Mouse (Mus musculus) ES-E14 (cell line): ENCODE results near the gene Gm9913. TPM values are rescaled to one million over a fixed set of nuclear protein-coding genes. Genes with fewer than 3 reads are reported as not detected.

Experiments used
- DNase-seq: peaks from one replicate; pipeline ENCODE4 v3.0.0-alpha.2; 2013; ENCODE audit warnings: low read depth, low spot score
- H3K27ac ChIP-seq: 2 replicates; pipeline ENCODE4 v1.5.1; 2012; ENCODE audit warnings: low read depth, mild to moderate bottlenecking, low read length, moderate library complexity, mixed read lengths; ENCODE audit not compliant: poor library complexity, insufficient read depth, severe bottlenecking
- H3K36me3 ChIP-seq: 2 replicates; pipeline ENCODE4 v1.6.1; 2012; ENCODE audit warnings: mild to moderate bottlenecking, low read length, moderate library complexity, mixed read lengths; ENCODE audit not compliant: control insufficient read depth, poor library complexity, insufficient read depth, severe bottlenecking
- H3K4me1 ChIP-seq, 2 experiments: fragments of 150-350 bp in 1 of 2; sonication (generic) in 1 of 2; 2 replicates each; pipeline ENCODE4 v1.6.1; 2012; ENCODE audit warnings: low read length in 2 of 2, mild to moderate bottlenecking in 1 of 2, mixed read lengths in 1 of 2; ENCODE audit not compliant: control insufficient read depth in 2 of 2, insufficient read depth in 2 of 2, poor library complexity in 1 of 2
- H3K4me3 ChIP-seq, 2 experiments: fragments of 150-350 bp in 1 of 2; sonication (generic) in 1 of 2; 2 replicates each; pipeline ENCODE4 v1.5.1; 2012; ENCODE audit warnings: low read length in 2 of 2, low read depth in 1 of 2, mild to moderate bottlenecking in 1 of 2, mixed read lengths in 1 of 2; ENCODE audit not compliant: insufficient read depth in 1 of 2, poor library complexity in 1 of 2, severe bottlenecking in 1 of 2
- H3K9ac ChIP-seq: 2 replicates; pipeline ENCODE4 v1.6.1; 2012; ENCODE audit warnings: low read depth, mild to moderate bottlenecking, low read length, mixed read lengths; ENCODE audit not compliant: poor library complexity, insufficient read depth, severe bottlenecking
- H3K9me3 ChIP-seq: fragments of 150-350 bp; sonication (generic); 2 replicates; pipeline ENCODE4 v1.6.1; 2012; ENCODE audit warnings: low read depth, mild to moderate bottlenecking, low read length; ENCODE audit not compliant: control insufficient read depth, insufficient read depth
- CHD2 ChIP-seq: IDR thresholded peaks from 2 replicates; pipeline ENCODE4 v1.6.1; 2014; ENCODE audit warnings: mild to moderate bottlenecking, low read depth, low read length, inconsistent platforms
- HCFC1 ChIP-seq: IDR thresholded peaks from 2 replicates; pipeline ENCODE4 v1.6.1; 2012; ENCODE audit warnings: low read length, inconsistent platforms, borderline replicate concordance; ENCODE audit not compliant: insufficient read depth
- MAFK ChIP-seq: IDR thresholded peaks from 2 replicates; pipeline ENCODE4 v1.6.1; 2014; ENCODE audit warnings: mild to moderate bottlenecking, low read depth, low read length, inconsistent platforms; ENCODE audit not compliant: insufficient read depth
- ZC3H11A ChIP-seq: IDR thresholded peaks from 2 replicates; pipeline ENCODE4 v1.6.1; 2012; ENCODE audit warnings: low read depth, mild to moderate bottlenecking, inconsistent platforms, low read length, borderline replicate concordance
- ZNF384 ChIP-seq: IDR thresholded peaks from 2 replicates; pipeline ENCODE4 v1.6.1; 2012; ENCODE audit warnings: low read depth, low read length, inconsistent platforms
- in situ Hi-C, 2 experiments: fragments of 600-800 bp; cut with MboI; formaldehyde crosslinking; loops; one replicate each; pipeline ENCODE4 v1.15.1; 2025; ENCODE audit warnings: low sequenced_read_pairs in 2 of 2, inconsistent platforms in 1 of 2; ENCODE audit not compliant: unreplicated experiment in 2 of 2
- total RNA-seq: library from RNA; depleted of rRNA; stranded (reverse); fragments of 300-350 nt; gene quantifications from 2 replicates; pipeline ENCODE4 v1.2.3, GENCODE M21; 2012

The Gm9913 gene
- total RNA-seq, 1 experiment, result not detected

DNA sequence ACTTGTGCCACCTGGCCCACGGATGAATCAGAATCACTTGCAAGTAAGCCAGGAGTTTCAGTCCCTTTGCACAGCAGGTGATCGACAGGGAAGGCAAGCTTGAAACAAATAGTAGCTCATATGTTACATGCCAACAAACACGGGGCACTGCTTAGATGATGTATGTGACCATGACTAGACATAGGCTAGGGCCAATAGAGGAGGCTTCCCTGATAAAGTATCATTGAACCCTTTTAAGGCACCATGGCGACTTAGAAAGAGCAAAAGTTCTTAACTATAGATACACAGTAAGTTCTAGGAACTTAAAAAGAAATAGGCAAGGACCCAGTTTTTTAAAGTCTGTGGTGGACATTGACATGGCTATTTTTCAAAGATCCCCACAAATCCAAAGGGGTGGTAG lies 3.0 kb downstream of the Gm9913 start, which contains the start of gene Fbn1:
TSS of gene Fbn1 (minus strand) at position 101 of the 400 bp plus-strand sequence.
- Histone ChIP-seq H3K9ac (peak within 1 kb of the TSS; percentile 41; the same call in 1 of the 2 replicates), H3K36me3 (no peaks in the 10 kb centered on the region), H3K27ac (no peak within 1 kb of the TSS), H3K4me3 (peak within 1 kb of the TSS; percentile 33 to 69; a peak in 2 of 4 replicates), H3K9me3 (no peaks in the 10 kb centered on the region), H3K4me1 (peaks cover 0 to 7% of the 10 kb centered on the region in 2 experiments; a peak in 1 of 4 replicates)
- no peak for TF ChIP-seq CHD2
- no peak for TF ChIP-seq ZNF384
- no peak for TF ChIP-seq MAFK
- TF ChIP-seq ZC3H11A, result no peak
- no peak for TF ChIP-seq HCFC1
- DNase-seq, result no peak
- in situ Hi-C loops, result no loop called here

DNA sequence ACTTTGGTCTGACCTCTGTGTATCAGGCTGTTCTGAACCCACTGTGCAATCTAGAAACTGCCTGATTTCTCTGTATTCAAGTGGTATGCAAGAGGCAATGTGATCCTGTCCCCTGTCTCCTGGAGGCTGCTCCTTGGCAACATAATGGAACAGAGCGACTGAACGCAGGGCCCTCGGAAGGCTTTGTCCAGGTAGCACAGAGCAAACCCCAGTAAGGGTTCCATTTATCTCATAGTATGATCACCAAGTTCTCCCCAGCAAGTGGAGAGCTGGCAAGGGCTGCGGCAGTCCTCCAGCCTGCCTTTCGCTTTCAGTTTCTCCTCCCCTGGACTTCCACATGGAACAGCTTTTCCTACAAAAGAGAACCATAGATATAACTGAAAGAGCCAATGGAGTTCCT lies 3.5 kb downstream of the Gm9913 start:
- in situ Hi-C loops, result no loop called here
- H3K9me3 ChIP-seq, result no peaks in the 10 kb centered on the region
- no peaks in the 10 kb centered on the region for H3K36me3 ChIP-seq
- no peak overlapping the region for H3K9ac ChIP-seq
- H3K4me1 ChIP-seq, result peaks cover 0 to 7% of the 10 kb centered on the region in 2 experiments; a peak in 1 of 4 replicates
- no peak overlapping the region for H3K4me3 ChIP-seq
- DNase-seq, result no peak
- no peak overlapping the region for H3K27ac ChIP-seq
- TF ChIP-seq HCFC1 (no peak), CHD2 (no peak), ZNF384 (no peak), MAFK (no peak), ZC3H11A (no peak)

DNA sequence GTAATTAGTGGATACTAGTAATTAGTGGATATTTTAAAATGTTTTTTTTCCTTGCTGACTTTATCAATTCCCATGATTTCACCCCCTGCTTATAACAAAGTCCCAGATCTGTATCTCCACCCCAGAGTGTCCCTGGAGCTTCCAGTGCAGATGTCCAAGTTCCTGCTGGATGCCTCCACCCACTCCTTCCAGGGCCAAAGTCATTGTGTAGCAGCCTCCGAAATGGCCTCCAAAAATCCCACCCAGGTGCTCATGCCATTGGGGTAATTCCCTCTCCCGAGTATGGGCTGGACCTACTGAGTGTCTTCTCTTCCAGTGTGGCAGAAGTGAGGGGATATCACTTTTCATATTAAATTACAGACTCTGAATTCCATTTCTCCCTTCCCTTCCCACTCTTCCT lies 5.9 kb downstream of the Gm9913 start:
- H3K9me3 ChIP-seq, result no peaks in the 10 kb centered on the region
- H3K4me3 ChIP-seq, result no peak overlapping the region
- H3K27ac ChIP-seq, result no peak overlapping the region
- H3K9ac ChIP-seq, result no peak overlapping the region
- in situ Hi-C loops, result no loop called here
- H3K4me1 ChIP-seq, result peaks cover 0 to 4% of the 10 kb centered on the region in 2 experiments; a peak in 1 of 4 replicates
- DNase-seq, result no peak
- TF ChIP-seq MAFK, result no peak
- no peak for TF ChIP-seq ZC3H11A
- no peak for TF ChIP-seq ZNF384
- TF ChIP-seq CHD2, result no peak
- no peak for TF ChIP-seq HCFC1
- no peaks in the 10 kb centered on the region for H3K36me3 ChIP-seq

DNA sequence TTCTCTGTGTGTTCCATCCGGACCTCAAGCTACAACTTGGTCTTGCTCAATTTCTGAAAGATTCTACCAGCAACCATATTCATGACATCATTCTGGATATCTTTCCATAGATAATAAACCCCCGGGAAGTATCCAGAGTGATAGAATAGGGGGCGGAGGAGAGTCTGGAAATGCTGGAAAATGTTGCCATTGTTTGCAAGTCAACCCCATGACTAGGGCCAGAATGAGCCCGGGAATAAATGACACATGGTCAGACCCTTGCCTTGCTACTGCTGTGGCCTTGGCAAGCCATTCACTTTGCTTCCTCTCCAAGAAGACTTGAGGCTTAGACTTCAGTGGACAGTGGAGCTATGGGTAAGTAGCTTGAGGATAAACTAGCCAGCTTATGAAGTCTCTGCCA lies 7.0 kb downstream of the Gm9913 start:
- in situ Hi-C loops, result no loop called here
- no peak overlapping the region for H3K9ac ChIP-seq
- DNase-seq, result no peak

DNA sequence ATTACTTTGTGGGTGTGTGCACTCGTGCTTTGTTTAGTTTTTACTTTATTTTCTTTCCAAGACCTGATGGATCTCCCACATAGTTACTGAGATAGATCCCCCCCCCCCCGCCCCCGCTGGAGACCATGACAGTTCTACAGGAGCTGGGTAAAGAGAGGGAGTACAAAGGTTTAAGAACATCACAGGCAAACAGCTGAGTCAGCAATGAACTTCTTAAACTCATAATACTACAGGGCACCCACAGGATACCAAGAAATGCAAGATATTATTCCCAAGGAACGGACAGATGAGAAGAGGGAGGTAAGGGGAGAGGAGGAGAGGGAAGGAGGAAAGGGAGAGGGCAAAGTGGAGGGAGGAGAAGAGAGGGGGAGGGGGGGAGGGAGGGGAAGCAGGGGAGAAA lies 7.7 kb downstream of the Gm9913 start:
- DNase-seq, result no peak
- Histone ChIP-seq H3K27ac (no peak overlapping the region), H3K4me3 (no peak overlapping the region), H3K9me3 (no peaks in the 10 kb centered on the region), H3K36me3 (no peaks in the 10 kb centered on the region), H3K9ac (no peak overlapping the region), H3K4me1 (no peaks in the 10 kb centered on the region)
- TF ChIP-seq ZC3H11A (no peak), CHD2 (no peak), MAFK (peak; percentile 67), HCFC1 (no peak)
- in situ Hi-C loops, result no loop called here

More for the DNA sequence above, 7.0 kb downstream of the Gm9913 start:
- H3K4me1 ChIP-seq, result no peaks in the 10 kb centered on the region
- no peak overlapping the region for H3K27ac ChIP-seq
- no peaks in the 10 kb centered on the region for H3K36me3 ChIP-seq
- no peak overlapping the region for H3K4me3 ChIP-seq
- no peaks in the 10 kb centered on the region for H3K9me3 ChIP-seq
- no peak for TF ChIP-seq CHD2
- no peak for TF ChIP-seq ZC3H11A
- no peak for TF ChIP-seq HCFC1
- TF ChIP-seq ZNF384, result no peak
- TF ChIP-seq MAFK, result no peak
